Mouse (Mus musculus) hindbrain, embryonic 16.5 days (tissue): ENCODE data around the gene Espn. TPM values are rescaled to one million over a fixed set of nuclear protein-coding genes. Genes with fewer than 3 reads are reported as not detected.

Experiments used
- ATAC-seq: fragments of 200-750 bp; cut with Nextera tagmentation; 2 replicates; pipeline ENCODE4 v1.8.0; 2017; ENCODE audit warnings: moderate TSS enrichment, moderate library complexity
- H3K27ac ChIP-seq: fragments of 300-500 bp; sonication (generic); 2 replicates; pipeline ENCODE4 v1.5.1; 2014; ENCODE audit warnings: low read depth, mild to moderate bottlenecking, control low read depth, low read length, moderate library complexity
- H3K27me3 ChIP-seq: fragments of 300-500 bp; sonication (generic); replicated peaks from 2 replicates; pipeline ENCODE4 v1.6.1; 2014; ENCODE audit warnings: low read length; ENCODE audit not compliant: control insufficient read depth, insufficient read depth
- H3K36me3 ChIP-seq: fragments of 300-500 bp; sonication (generic); 2 replicates; pipeline ENCODE4 v1.6.1; 2014; ENCODE audit warnings: mild to moderate bottlenecking, low read length, moderate library complexity, mixed read lengths; ENCODE audit not compliant: control insufficient read depth, insufficient read depth
- H3K4me1 ChIP-seq: fragments of 300-500 bp; sonication (generic); 2 replicates; pipeline ENCODE4 v1.6.1; 2014; ENCODE audit warnings: low read depth, low read length; ENCODE audit not compliant: control insufficient read depth, insufficient read depth
- H3K4me2 ChIP-seq: fragments of 300-500 bp; sonication (generic); 2 replicates; pipeline ENCODE4 v1.6.1; 2014; ENCODE audit warnings: mild to moderate bottlenecking, low read length, control low read depth, moderate library complexity
- H3K4me3 ChIP-seq: fragments of 300-500 bp; sonication (generic); 2 replicates; pipeline ENCODE4 v1.5.1; 2014; ENCODE audit warnings: mild to moderate bottlenecking, low read length, control low read depth, moderate library complexity
- H3K9ac ChIP-seq: fragments of 300-500 bp; sonication (generic); 2 replicates; pipeline ENCODE4 v1.6.1; 2014; ENCODE audit warnings: low read depth, mild to moderate bottlenecking, control low read depth, low read length, moderate library complexity
- H3K9me3 ChIP-seq: fragments of 300-500 bp; sonication (generic); 2 replicates; pipeline ENCODE4 v1.6.1; 2014; ENCODE audit warnings: mild to moderate bottlenecking, low read length, moderate library complexity; ENCODE audit not compliant: control insufficient read depth
- WGBS: fragments of 180-500 bp; shearing (Covaris S2); extraction: QIAGEN DNeasy Blood & Tissue Kit; methylation state at CpG from one replicate; pipeline ENCODE4 v1.1.7; 2014; 5-methylcytosine and 5-hydroxymethylcytosine counted together
- polyA plus RNA-seq: library from polyadenylated mRNA; unstranded; fragments of >200 nt; fragmentation: Nextera tagmentation; extraction: Ambion mirVana; gene quantifications from 2 replicates; pipeline ENCODE4 v1.2.1, GENCODE M21; 2015

Gene Espn
- polyA plus RNA-seq = 0.34 and 0.46 TPM in 2 replicates

GRCm38 (mm10) chr4:152151966-152152544, at the start of gene Espn:
TSS of gene Espn (minus strand) at chr4:152152371.
- peak; percentile 70 for ATAC-seq
- Histone ChIP-seq H3K27me3 (peaks cover 40% of the 10 kb centered on the region), H3K4me2 (peak within 1 kb of the TSS; percentile 51), H3K9me3 (no peaks in the 10 kb centered on the region), H3K27ac (no peak within 1 kb of the TSS), H3K9ac (peak within 1 kb of the TSS; percentile 31), H3K36me3 (no peaks in the 10 kb centered on the region), H3K4me1 (peaks cover 13% of the 10 kb centered on the region), H3K4me3 (peak within 1 kb of the TSS; percentile 30)
- 0% methylated on average over 37 of the region's 57 CpGs for WGBS

GRCm38 (mm10) chr4:152201492-152201891, 49.3 kb upstream of the Espn start:
- ATAC-seq = no peak
- Histone ChIP-seq H3K27me3 (no peaks in the 10 kb centered on the region), H3K4me2 (no peak overlapping the region), H3K36me3 (no peaks in the 10 kb centered on the region), H3K9ac (no peak overlapping the region), H3K9me3 (no peaks in the 10 kb centered on the region), H3K4me1 (peaks cover 9% of the 10 kb centered on the region; the same call in 1 of the 2 replicates), H3K27ac (no peak overlapping the region), H3K4me3 (no peak overlapping the region)
- 65% methylated on average over 6 of the region's 6 CpGs for WGBS

GRCm38 (mm10) chr4:152199617-152200016, 47.4 kb upstream of the Espn start:
- ATAC-seq = no peak
- 79% methylated on average over 1 of the region's 1 CpGs for WGBS
- Histone ChIP-seq H3K4me3 (no peak overlapping the region), H3K4me1 (peaks cover 9% of the 10 kb centered on the region; the same call in 1 of the 2 replicates), H3K36me3 (no peaks in the 10 kb centered on the region), H3K27ac (no peak overlapping the region), H3K4me2 (no peak overlapping the region), H3K9me3 (no peaks in the 10 kb centered on the region), H3K27me3 (no peaks in the 10 kb centered on the region), H3K9ac (no peak overlapping the region)

- 87% methylated on average over 5 of the region's 5 CpGs for WGBS
- Histone ChIP-seq H3K27ac (no peak overlapping the region), H3K4me2 (no peak overlapping the region), H3K36me3 (no peaks in the 10 kb centered on the region), H3K4me3 (no peak overlapping the region), H3K4me1 (peaks cover 9% of the 10 kb centered on the region), H3K9me3 (no peaks in the 10 kb centered on the region), H3K27me3 (no peaks in the 10 kb centered on the region), H3K9ac (no peak overlapping the region)
- ATAC-seq = no peak
Observed at GRCm38 (mm10) chr4:152197545-152197944, 45.4 kb upstream of the Espn start.

- H3K4me1 ChIP-seq = peaks cover 3% of the 10 kb centered on the region
- no peak for ATAC-seq
Observed at GRCm38 (mm10) chr4:152196276-152196675, 44.1 kb upstream of the Espn start.

GRCm38 (mm10) chr4:152194476-152195175, 42.5 kb upstream of the Espn start:
- no peaks in the 10 kb centered on the region for H3K27me3 ChIP-seq
- ATAC-seq = no peak
- H3K27ac ChIP-seq = no peak overlapping the region
- no peak overlapping the region for H3K4me3 ChIP-seq
- H3K4me2 ChIP-seq = no peak overlapping the region
- H3K9ac ChIP-seq = no peak overlapping the region
- WGBS = 83% methylated on average over 3 of the region's 3 CpGs
- H3K9me3 ChIP-seq = no peaks in the 10 kb centered on the region
- no peaks in the 10 kb centered on the region for H3K36me3 ChIP-seq
- no peaks in the 10 kb centered on the region; the same call in none of the 2 replicates for H3K4me1 ChIP-seq

More at GRCm38 (mm10) chr4:152196276-152196675, 44.1 kb upstream of the Espn start:
- no peak overlapping the region for H3K9ac ChIP-seq
- H3K9me3 ChIP-seq = no peaks in the 10 kb centered on the region
- no peak overlapping the region for H3K4me3 ChIP-seq
- no peaks in the 10 kb centered on the region for H3K27me3 ChIP-seq
- H3K4me2 ChIP-seq = no peak overlapping the region
- no peaks in the 10 kb centered on the region for H3K36me3 ChIP-seq
- 92% methylated on average over 9 of the region's 9 CpGs for WGBS
- no peak overlapping the region for H3K27ac ChIP-seq

- peak; percentile 38; the same call in 1 of the 2 replicates for ATAC-seq
- Histone ChIP-seq H3K27me3 (no peaks in the 10 kb centered on the region), H3K4me3 (no peak overlapping the region), H3K27ac (peak overlapping the region; percentile 40), H3K36me3 (no peaks in the 10 kb centered on the region), H3K9me3 (no peaks in the 10 kb centered on the region), H3K9ac (no peak overlapping the region), H3K4me1 (no peaks in the 10 kb centered on the region; the same call in none of the 2 replicates), H3K4me2 (no peak overlapping the region)
- 25% methylated on average over 4 of the region's 4 CpGs for WGBS
Observed at GRCm38 (mm10) chr4:152192569-152192968, 40.4 kb upstream of the Espn start.

GRCm38 (mm10) chr4:152190701-152191100, 38.5 kb upstream of the Espn start:
- Histone ChIP-seq H3K4me3 (no peak overlapping the region), H3K9ac (no peak overlapping the region), H3K27ac (no peak overlapping the region), H3K4me1 (peaks cover 12% of the 10 kb centered on the region), H3K27me3 (no peaks in the 10 kb centered on the region), H3K4me2 (no peak overlapping the region), H3K9me3 (no peaks in the 10 kb centered on the region), H3K36me3 (no peaks in the 10 kb centered on the region)
- 74% methylated on average over 5 of the region's 5 CpGs for WGBS
- ATAC-seq = no peak

GRCm38 (mm10) chr4:152190096-152190653, 38.0 kb upstream of the Espn start:
- Histone ChIP-seq H3K9ac (0 out of 2 replicates have a peak overlapping the region, but pooled peaks have one; percentile 12), H3K27me3 (no peaks in the 10 kb centered on the region), H3K27ac (no peak overlapping the region), H3K4me2 (no peak overlapping the region), H3K36me3 (no peaks in the 10 kb centered on the region), H3K4me1 (peaks cover 17% of the 10 kb centered on the region), H3K4me3 (no peak overlapping the region), H3K9me3 (no peaks in the 10 kb centered on the region)
- no peak for ATAC-seq
- WGBS = 65% methylated on average over 11 of the region's 11 CpGs
